Mouse (Mus musculus): ENCODE measurements around the gene Cep95. TPM values are rescaled to one million over a fixed set of nuclear protein-coding genes. Genes with fewer than 3 reads are reported as not detected.

The Cep95 gene
- polyA plus RNA-seq, 1 experiment from 2014 or later: 16.2 TPM

DNA sequence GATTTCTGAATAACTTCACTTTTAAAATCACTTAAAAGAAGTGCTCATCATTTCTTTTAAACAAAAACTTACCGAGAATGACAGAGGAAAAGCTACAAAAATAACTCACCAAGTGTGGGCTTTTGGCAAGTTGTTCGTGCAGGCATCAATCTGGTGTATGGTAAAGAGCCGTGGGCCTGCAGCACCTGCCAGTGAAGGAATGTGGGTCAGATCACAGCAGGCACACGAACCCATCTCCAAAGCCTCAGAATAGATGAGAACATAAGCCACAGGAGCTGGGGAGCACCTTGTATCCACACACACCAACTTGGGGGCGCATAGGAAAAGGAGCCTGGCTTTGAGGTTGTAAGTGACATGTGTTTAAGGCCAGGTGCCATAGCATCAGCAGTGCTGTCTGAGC lies 33.9 kb downstream of the Cep95 start:
- H3K9me3 ChIP-seq (replicated peaks; ENCODE audit: control insufficient read depth, low read length, poor library complexity, severe bottlenecking): no peaks in the 10 kb centered on the region
- H3K4me1 ChIP-seq (ENCODE audit: control insufficient read depth, insufficient read depth, low read length): 0 out of 2 replicates have a peak, but pooled peaks cover 4% of the 10 kb centered on the region
- H3K27me3 ChIP-seq (ENCODE audit: control insufficient read depth, insufficient read depth, low read depth, low read length): no peaks in the 10 kb centered on the region
- no peak overlapping the region for H3K4me3 ChIP-seq (ENCODE audit: low read depth, low read length)
- no peak overlapping the region for H3K4me2 ChIP-seq (ENCODE audit: low read length)
- no peak for ATAC-seq
- H3K27ac ChIP-seq (ENCODE audit: low read length): no peak overlapping the region
- H3K9ac ChIP-seq (ENCODE audit: low read depth, low read length): no peak overlapping the region
- 0 out of 2 replicates have a peak, but pooled peaks cover 13% of the 10 kb centered on the region for H3K36me3 ChIP-seq (ENCODE audit: control insufficient read depth, insufficient read depth, low read length)
- WGBS: 72% methylated on average over 5 of the region's 5 CpGs

GRCm38 (mm10) chr11:106823741-106824140 lies 34.7 kb downstream of the Cep95 start:
- H3K9ac ChIP-seq (ENCODE audit: low read depth, low read length): no peak overlapping the region
- no peak overlapping the region for H3K4me3 ChIP-seq (ENCODE audit: low read depth, low read length)
- no peak for ATAC-seq
- no peaks in the 10 kb centered on the region for H3K4me1 ChIP-seq (ENCODE audit: control insufficient read depth, insufficient read depth, low read length)
- H3K27me3 ChIP-seq (ENCODE audit: control insufficient read depth, insufficient read depth, low read depth, low read length): no peaks in the 10 kb centered on the region
- no peaks in the 10 kb centered on the region for H3K9me3 ChIP-seq (replicated peaks; ENCODE audit: control insufficient read depth, low read length, poor library complexity, severe bottlenecking)
- whole genome bisulfite sequencing: 93% methylated on average over 8 of the region's 8 CpGs
- H3K4me2 ChIP-seq (ENCODE audit: low read length): no peak overlapping the region
- no peak overlapping the region for H3K27ac ChIP-seq (ENCODE audit: low read length)
- peaks cover 17% of the 10 kb centered on the region; the same call in 1 of the 2 replicates for H3K36me3 ChIP-seq (ENCODE audit: control insufficient read depth, insufficient read depth, low read length)

- no peak overlapping the region for H3K9ac ChIP-seq (ENCODE audit: low read depth, low read length)
- 96% methylated on average over 10 of the region's 10 CpGs for WGBS
- no peak overlapping the region for H3K4me2 ChIP-seq (ENCODE audit: low read length)
- H3K36me3 ChIP-seq (ENCODE audit: control insufficient read depth, insufficient read depth, low read length): peaks cover 16% of the 10 kb centered on the region; the same call in 1 of the 2 replicates
- H3K9me3 ChIP-seq (replicated peaks; ENCODE audit: control insufficient read depth, low read length, poor library complexity, severe bottlenecking): no peaks in the 10 kb centered on the region
- H3K4me3 ChIP-seq (ENCODE audit: low read depth, low read length): no peak overlapping the region
- no peaks in the 10 kb centered on the region for H3K4me1 ChIP-seq (ENCODE audit: control insufficient read depth, insufficient read depth, low read length)
- no peak overlapping the region for H3K27ac ChIP-seq (ENCODE audit: low read length)
- ATAC-seq: no peak
- H3K27me3 ChIP-seq (ENCODE audit: control insufficient read depth, insufficient read depth, low read depth, low read length): no peaks in the 10 kb centered on the region
Measured at GRCm38 (mm10) chr11:106824403-106824802, 35.4 kb downstream of the Cep95 start.

- Histone ChIP-seq H3K9me3 (replicated peaks; ENCODE audit: control insufficient read depth, low read length, poor library complexity, severe bottlenecking) (no peaks in the 10 kb centered on the region), H3K4me3 (ENCODE audit: low read depth, low read length) (no peak overlapping the region), H3K9ac (ENCODE audit: low read depth, low read length) (no peak overlapping the region), H3K4me2 (ENCODE audit: low read length) (no peak overlapping the region), H3K27ac (ENCODE audit: low read length) (no peak overlapping the region), H3K4me1 (ENCODE audit: control insufficient read depth, insufficient read depth, low read length) (no peaks in the 10 kb centered on the region), H3K27me3 (ENCODE audit: control insufficient read depth, insufficient read depth, low read depth, low read length) (no peaks in the 10 kb centered on the region), H3K36me3 (ENCODE audit: control insufficient read depth, insufficient read depth, low read length) (peaks cover 15% of the 10 kb centered on the region)
- no peak for ATAC-seq
- 97% methylated on average over 7 of the region's 7 CpGs for WGBS
Measured at GRCm38 (mm10) chr11:106828079-106828478, 39.0 kb downstream of the Cep95 start.

DNA sequence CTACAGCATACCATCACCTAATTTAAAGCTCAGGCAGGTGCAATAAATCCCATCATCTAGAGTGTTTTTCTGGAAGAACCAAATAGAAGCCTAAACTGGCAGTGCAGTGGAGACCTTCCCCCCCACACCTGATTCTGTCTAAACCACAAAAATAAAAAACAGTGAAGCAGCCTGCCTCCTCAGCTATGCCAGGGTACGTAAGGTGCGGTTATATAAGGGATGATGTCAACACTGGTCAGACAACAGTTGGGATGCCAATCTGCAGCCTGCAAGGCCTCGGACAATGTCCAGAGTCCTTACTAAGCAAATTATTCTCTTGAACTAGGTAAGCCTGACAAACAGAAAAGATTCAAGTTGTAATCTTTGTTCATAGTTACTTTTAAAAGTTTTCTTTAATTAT lies 53.0 kb downstream of the Cep95 start:
- Histone ChIP-seq H3K4me1 (ENCODE audit: control insufficient read depth, insufficient read depth, low read length) (no peaks in the 10 kb centered on the region), H3K4me3 (ENCODE audit: low read depth, low read length) (no peak overlapping the region), H3K9ac (ENCODE audit: low read depth, low read length) (no peak overlapping the region), H3K27me3 (ENCODE audit: control insufficient read depth, insufficient read depth, low read depth, low read length) (no peaks in the 10 kb centered on the region), H3K9me3 (replicated peaks; ENCODE audit: control insufficient read depth, low read length, poor library complexity, severe bottlenecking) (no peaks in the 10 kb centered on the region), H3K4me2 (ENCODE audit: low read length) (no peak overlapping the region), H3K27ac (ENCODE audit: low read length) (no peak overlapping the region), H3K36me3 (ENCODE audit: control insufficient read depth, insufficient read depth, low read length) (peaks cover 8% of the 10 kb centered on the region)
- 95% methylated on average over 3 of the region's 3 CpGs for WGBS
- ATAC-seq: no peak

GRCm38 (mm10) chr11:106851438-106851837 lies 62.4 kb downstream of the Cep95 start:
- H3K27ac ChIP-seq (ENCODE audit: low read length): no peak overlapping the region

More at GRCm38 (mm10) chr11:106851438-106851837, 62.4 kb downstream of the Cep95 start:
- Histone ChIP-seq H3K9me3 (replicated peaks; ENCODE audit: control insufficient read depth, low read length, poor library complexity, severe bottlenecking) (no peaks in the 10 kb centered on the region), H3K9ac (ENCODE audit: low read depth, low read length) (no peak overlapping the region), H3K4me1 (ENCODE audit: control insufficient read depth, insufficient read depth, low read length) (peaks cover 2% of the 10 kb centered on the region; the same call in 1 of the 2 replicates), H3K36me3 (ENCODE audit: control insufficient read depth, insufficient read depth, low read length) (peaks cover 6% of the 10 kb centered on the region), H3K4me3 (ENCODE audit: low read depth, low read length) (no peak overlapping the region), H3K27me3 (ENCODE audit: control insufficient read depth, insufficient read depth, low read depth, low read length) (no peaks in the 10 kb centered on the region), H3K4me2 (ENCODE audit: low read length) (no peak overlapping the region)
- 57% methylated on average over 2 of the region's 2 CpGs for WGBS
- no peak for ATAC-seq

Small RNAs within 50 kb of the gene (microRNA-seq; reads per million reads assigned to microRNA genes)
- gene Gm25994 (not detected), gene Mir3064 (15.5 reads per million, percentile 34 among the genes with 10 or more reads in this experiment)

Other genes starting within 250 kb of the Cep95 start
- 35.9 and 37.5 TPM in 2 replicates for gene Tex2, start 175.8 kb upstream of the Cep95 start, polyA plus RNA-seq (2015; fragmentation: Nextera tagmentation; extraction: Ambion mirVana)
- gene Pecam1, start 38.6 kb upstream of the Cep95 start, polyA plus RNA-seq (2015; fragmentation: Nextera tagmentation; extraction: Ambion mirVana): 14.1 and 15.7 TPM in 2 replicates
- 0.89 and 0.99 TPM in 2 replicates for gene Milr1, start 38.0 kb upstream of the Cep95 start, polyA plus RNA-seq (2015; fragmentation: Nextera tagmentation; extraction: Ambion mirVana)
- 9.4 and 9.6 TPM in 2 replicates for gene Polg2, start 9.7 kb upstream of the Cep95 start, polyA plus RNA-seq (2015; fragmentation: Nextera tagmentation; extraction: Ambion mirVana)
- gene Ddx5, start 67 bp upstream of the Cep95 start, polyA plus RNA-seq (2015; fragmentation: Nextera tagmentation; extraction: Ambion mirVana): 365 and 425 TPM in 2 replicates
- 11.3 and 12.1 TPM in 2 replicates for gene Smurf2, start 131.5 kb downstream of the Cep95 start, polyA plus RNA-seq (2015; fragmentation: Nextera tagmentation; extraction: Ambion mirVana)
- 137 and 153 TPM in 2 replicates for gene Kpna2, start 210.3 kb downstream of the Cep95 start, polyA plus RNA-seq (2015; fragmentation: Nextera tagmentation; extraction: Ambion mirVana)
- gene 1810010H24Rik, start 236.4 kb downstream of the Cep95 start, polyA plus RNA-seq (2015; fragmentation: Nextera tagmentation; extraction: Ambion mirVana): 5.8 and 6.8 TPM in 2 replicates